Mouse (Mus musculus): Measurements from ENCODE around the gene Trmt2a. TPM values are rescaled to one million over a fixed set of nuclear protein-coding genes. Genes with fewer than 3 reads are reported as not detected.

Trmt2a gene
- polyA plus RNA-seq, 1 experiment from 2014 or later: 46.7 TPM

DNA sequence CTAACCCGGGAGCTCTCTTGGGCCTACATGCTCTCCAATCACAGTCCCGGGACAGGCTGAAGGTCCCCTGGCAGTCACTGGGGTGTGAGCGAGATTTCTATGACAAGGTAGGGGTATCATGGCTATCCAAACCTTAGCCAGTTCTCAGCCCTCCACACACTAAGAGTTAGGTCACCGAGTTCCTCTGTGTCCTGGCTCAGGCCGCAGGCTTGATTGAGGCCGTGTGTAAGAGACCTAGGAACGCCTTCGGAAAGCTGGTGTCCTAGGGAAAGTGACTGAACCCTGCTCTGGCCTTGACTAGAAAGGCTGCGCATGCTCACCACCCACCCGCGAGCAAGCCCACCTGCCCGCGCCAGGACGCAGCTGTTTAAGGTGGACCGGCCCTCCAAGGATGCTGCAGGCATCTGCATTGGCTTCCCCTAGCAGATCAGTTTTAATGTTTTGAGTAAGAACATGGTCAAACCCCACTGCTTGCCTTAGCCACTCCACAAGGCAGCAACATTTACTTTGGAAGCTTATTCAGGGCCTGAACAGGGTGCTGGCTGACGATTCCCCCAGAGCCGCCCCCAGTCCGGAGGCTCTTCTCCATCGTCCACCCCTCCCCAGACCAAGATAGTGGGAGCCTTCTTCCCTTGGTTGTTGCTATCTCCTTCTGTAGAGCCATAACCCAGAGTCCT lies 13.0 kb upstream of the Trmt2a start:
- peaks cover 4% of the 10 kb centered on the region for H3K4me1 ChIP-seq (ENCODE audit: control insufficient read depth, low read depth, low read length)
- 0 out of 2 replicates have a peak overlapping the region, but pooled peaks have one; percentile 45 for H3K27ac ChIP-seq (ENCODE audit: low read length)
- ATAC-seq (ENCODE audit: low read depth): peak; percentile 12
- H3K4me3 ChIP-seq (ENCODE audit: low read depth, low read length): peak overlapping the region; percentile 68
- peak overlapping the region; percentile 70 for H3K4me2 ChIP-seq (ENCODE audit: low read depth, low read length)
- 11% methylated on average over 19 of the region's 19 CpGs for WGBS (ENCODE audit: insufficient replicate concordance)
- H3K9ac ChIP-seq (ENCODE audit: low read depth, low read length): peak overlapping the region; percentile 58; the same call in 1 of the 2 replicates
- H3K27me3 ChIP-seq (ENCODE audit: control insufficient read depth, insufficient read depth, low read depth, low read length): peaks cover 25% of the 10 kb centered on the region
- H3K9me3 ChIP-seq (replicated peaks; ENCODE audit: control insufficient read depth, low read length): no peaks in the 10 kb centered on the region
- H3K36me3 ChIP-seq (ENCODE audit: control insufficient read depth, insufficient read depth): peaks cover 15% of the 10 kb centered on the region; the same call in 1 of the 2 replicates

DNA sequence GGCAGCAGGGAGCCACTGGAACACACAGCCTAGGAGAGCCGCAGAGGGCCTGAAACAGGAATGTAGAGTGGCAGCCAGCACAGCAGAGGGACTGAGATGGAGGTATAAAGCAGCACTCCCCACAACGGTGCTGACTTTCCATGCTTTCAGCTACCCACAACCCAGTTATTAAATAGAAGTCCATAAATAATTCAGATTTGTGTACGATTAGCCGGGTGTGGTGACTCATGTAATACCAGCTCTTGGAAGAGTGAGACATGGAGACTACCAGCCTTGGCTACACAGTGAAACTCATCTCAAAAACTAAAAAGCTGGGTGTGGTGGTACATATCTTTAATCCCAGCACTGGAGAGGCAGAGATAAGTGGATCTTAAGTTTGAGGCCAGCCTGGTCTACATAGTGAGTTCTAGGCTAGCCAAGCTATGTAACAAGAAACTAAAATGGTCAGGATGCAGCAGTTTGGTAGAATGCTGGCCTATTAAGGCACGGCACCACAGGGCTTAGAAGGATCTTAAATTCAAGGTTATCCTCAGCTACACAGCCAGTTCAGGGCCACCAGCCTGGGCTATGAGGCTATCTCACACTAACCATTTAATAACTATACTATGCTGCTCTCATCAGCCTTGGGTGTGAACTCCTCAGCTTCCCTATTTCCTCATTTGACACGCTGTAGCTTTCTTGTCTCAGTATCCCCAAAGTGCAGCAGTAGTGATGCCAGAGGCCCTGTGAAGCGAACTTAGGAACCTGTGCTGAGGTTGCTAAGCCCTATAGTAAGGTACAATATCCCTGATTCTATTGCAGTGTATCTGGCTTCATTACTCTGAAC lies 11.6 kb upstream of the Trmt2a start:
- Histone ChIP-seq H3K4me2 (ENCODE audit: low read depth, low read length) (no peak overlapping the region), H3K9ac (ENCODE audit: low read depth, low read length) (no peak overlapping the region), H3K27ac (ENCODE audit: low read length) (no peak overlapping the region), H3K27me3 (ENCODE audit: control insufficient read depth, insufficient read depth, low read depth, low read length) (peaks cover 25% of the 10 kb centered on the region), H3K9me3 (replicated peaks; ENCODE audit: control insufficient read depth, low read length) (no peaks in the 10 kb centered on the region), H3K4me1 (ENCODE audit: control insufficient read depth, low read depth, low read length) (peaks cover 4% of the 10 kb centered on the region), H3K36me3 (ENCODE audit: control insufficient read depth, insufficient read depth) (peaks cover 27% of the 10 kb centered on the region), H3K4me3 (ENCODE audit: low read depth, low read length) (no peak overlapping the region)
- no peak for ATAC-seq (ENCODE audit: low read depth)
- 69% methylated on average over 7 of the region's 7 CpGs for WGBS (ENCODE audit: insufficient replicate concordance)

DNA sequence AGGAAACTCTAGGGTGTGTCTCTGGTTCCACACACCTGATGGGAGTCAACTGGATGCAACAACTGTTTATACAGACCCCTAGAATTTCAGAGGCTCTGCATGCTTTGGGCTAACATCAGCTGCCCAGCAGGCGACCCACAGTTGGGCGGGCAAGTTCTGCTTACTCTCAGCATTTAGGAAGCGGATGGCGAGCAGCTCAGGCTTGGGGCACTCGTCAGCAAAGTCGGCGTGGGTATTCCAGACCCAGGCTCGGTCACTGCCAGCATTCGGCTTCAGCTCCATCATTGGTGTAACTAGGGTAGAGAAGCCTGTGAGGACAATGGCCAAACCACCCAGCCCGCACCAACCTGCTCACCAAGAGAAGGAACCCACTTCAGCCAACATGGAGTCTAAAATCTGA lies 6.9 kb upstream of the Trmt2a start:
- WGBS (ENCODE audit: insufficient replicate concordance): 79% methylated on average over 10 of the region's 10 CpGs
- H3K27ac ChIP-seq (ENCODE audit: low read length): no peak overlapping the region
- H3K4me3 ChIP-seq (ENCODE audit: low read depth, low read length): no peak overlapping the region
- no peaks in the 10 kb centered on the region for H3K9me3 ChIP-seq (replicated peaks; ENCODE audit: control insufficient read depth, low read length)
- no peak for ATAC-seq (ENCODE audit: low read depth)
- no peaks in the 10 kb centered on the region for H3K27me3 ChIP-seq (ENCODE audit: control insufficient read depth, insufficient read depth, low read depth, low read length)
- peaks cover 64% of the 10 kb centered on the region for H3K36me3 ChIP-seq (ENCODE audit: control insufficient read depth, insufficient read depth)
- no peak overlapping the region for H3K9ac ChIP-seq (ENCODE audit: low read depth, low read length)
- H3K4me2 ChIP-seq (ENCODE audit: low read depth, low read length): no peak overlapping the region
- peaks cover 1% of the 10 kb centered on the region for H3K4me1 ChIP-seq (ENCODE audit: control insufficient read depth, low read depth, low read length)

DNA sequence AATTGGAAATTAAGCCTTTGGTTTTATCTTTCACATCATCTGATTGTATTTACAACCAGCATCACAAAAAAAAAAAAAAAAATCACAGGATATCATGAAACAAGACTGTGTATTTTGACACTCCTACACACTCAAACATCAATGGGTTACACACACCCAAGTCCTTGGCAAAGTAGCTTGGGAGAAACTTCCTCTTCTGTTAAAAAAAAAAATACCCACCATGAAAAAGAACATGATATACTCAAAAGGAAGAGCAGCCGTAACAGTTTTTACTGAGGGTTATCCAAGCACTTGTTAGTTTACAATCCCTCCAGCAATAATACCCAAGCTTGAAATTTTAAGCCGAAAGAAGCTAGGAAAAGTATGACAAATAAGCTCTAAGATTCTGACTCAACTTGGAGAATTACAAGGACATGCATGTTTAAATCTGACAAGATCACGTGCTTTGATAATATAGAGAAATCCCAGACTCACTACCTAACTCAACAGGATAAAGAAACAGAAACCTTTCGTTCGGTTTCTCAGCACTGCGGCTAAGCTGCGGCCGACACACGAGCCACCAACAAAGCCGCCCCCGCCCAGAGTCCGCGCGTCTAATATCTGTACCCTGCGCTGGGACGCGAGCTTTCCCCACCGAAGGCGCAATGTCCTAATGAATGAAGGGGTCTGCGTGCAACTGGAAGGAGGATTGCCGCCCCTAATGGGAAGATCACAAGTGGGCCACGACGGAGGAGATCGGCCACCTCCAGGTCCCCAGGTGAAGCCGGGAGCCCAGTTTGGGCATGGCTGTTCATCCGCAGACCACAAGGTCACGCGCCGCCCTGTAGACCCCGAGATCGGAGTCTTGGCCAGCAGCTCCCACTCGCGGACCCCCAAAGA lies 719 bp upstream of the Trmt2a start:
- no peak for ATAC-seq (ENCODE audit: low read depth)
- Histone ChIP-seq H3K36me3 (ENCODE audit: control insufficient read depth, insufficient read depth) (peaks cover 48% of the 10 kb centered on the region), H3K27me3 (ENCODE audit: control insufficient read depth, insufficient read depth, low read depth, low read length) (no peaks in the 10 kb centered on the region), H3K4me2 (ENCODE audit: low read depth, low read length) (peak overlapping the region; percentile 97), H3K27ac (ENCODE audit: low read length) (peak overlapping the region; percentile 87), H3K9ac (ENCODE audit: low read depth, low read length) (peak overlapping the region; percentile 88), H3K4me1 (ENCODE audit: control insufficient read depth, low read depth, low read length) (peaks cover 32% of the 10 kb centered on the region), H3K9me3 (replicated peaks; ENCODE audit: control insufficient read depth, low read length) (no peaks in the 10 kb centered on the region), H3K4me3 (ENCODE audit: low read depth, low read length) (peak overlapping the region; percentile 93)
- WGBS (ENCODE audit: insufficient replicate concordance): under 1% methylated on average over 33 of the region's 33 CpGs

DNA sequence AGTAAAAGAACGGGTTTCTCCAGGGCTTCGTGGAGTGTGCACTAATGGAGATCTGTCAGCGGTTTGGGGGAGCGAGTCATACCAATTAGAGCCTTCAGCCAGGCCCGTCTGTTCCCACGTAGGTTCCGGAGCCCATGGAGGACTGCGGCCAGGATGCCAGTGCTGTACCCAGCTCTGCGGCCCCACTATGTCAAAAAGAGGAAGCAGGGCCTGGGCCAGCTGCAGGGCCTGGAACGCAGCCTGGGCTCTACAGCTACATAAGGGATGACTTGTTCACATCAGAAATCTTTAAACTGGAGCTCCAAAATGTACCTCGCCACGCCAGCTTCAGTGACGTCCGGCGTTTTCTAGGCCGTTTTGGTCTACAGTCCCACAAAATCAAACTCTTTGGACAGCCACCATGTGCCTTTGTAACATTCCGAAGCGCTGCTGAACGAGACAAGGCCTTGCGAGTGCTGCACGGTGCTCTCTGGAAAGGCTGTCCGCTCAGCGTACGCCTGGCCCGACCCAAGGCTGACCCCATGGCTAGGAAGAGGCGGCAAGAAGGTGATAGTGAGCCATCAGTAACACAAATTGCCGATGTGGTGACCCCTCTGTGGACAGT lies 987 bp downstream of the Trmt2a start:
- H3K4me1 ChIP-seq (ENCODE audit: control insufficient read depth, low read depth, low read length): peaks cover 32% of the 10 kb centered on the region
- 2% methylated on average over 27 of the region's 27 CpGs for WGBS (ENCODE audit: insufficient replicate concordance)

DNA sequence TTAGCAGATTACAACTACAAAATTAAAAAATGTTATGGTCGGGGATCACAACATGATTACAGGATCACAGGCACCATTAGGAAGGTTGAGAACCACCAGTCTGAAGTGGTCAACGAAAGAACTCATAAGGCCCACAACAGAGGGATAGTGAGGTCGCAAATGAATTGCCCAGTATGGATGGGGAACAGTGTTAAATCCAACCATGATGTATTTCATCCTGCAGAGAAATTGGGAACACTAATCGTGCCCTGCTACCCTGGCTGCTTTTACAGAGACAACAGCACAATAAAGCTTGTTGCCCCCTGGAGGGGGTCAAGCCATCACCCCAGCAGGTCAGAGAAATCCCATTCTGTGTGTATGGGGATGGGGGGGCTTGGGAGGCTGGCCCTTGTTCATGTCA lies 1.8 kb downstream of the Trmt2a start:
- 55% methylated on average over 4 of the region's 4 CpGs for WGBS (ENCODE audit: insufficient replicate concordance)
- H3K9me3 ChIP-seq (replicated peaks; ENCODE audit: control insufficient read depth, low read length): no peaks in the 10 kb centered on the region
- no peaks in the 10 kb centered on the region for H3K27me3 ChIP-seq (ENCODE audit: control insufficient read depth, insufficient read depth, low read depth, low read length)
- H3K9ac ChIP-seq (ENCODE audit: low read depth, low read length): peak overlapping the region; percentile 90
- H3K27ac ChIP-seq (ENCODE audit: low read length): no peak overlapping the region; the same call in 1 of the 2 replicates
- peak overlapping the region; percentile 97 for H3K4me2 ChIP-seq (ENCODE audit: low read depth, low read length)
- peaks cover 32% of the 10 kb centered on the region for H3K4me1 ChIP-seq (ENCODE audit: control insufficient read depth, low read depth, low read length)
- peak overlapping the region; percentile 93 for H3K4me3 ChIP-seq (ENCODE audit: low read depth, low read length)
- H3K36me3 ChIP-seq (ENCODE audit: control insufficient read depth, insufficient read depth): peaks cover 52% of the 10 kb centered on the region
- no peak for ATAC-seq (ENCODE audit: low read depth)

More for the DNA sequence above, 987 bp downstream of the Trmt2a start:
- H3K9ac ChIP-seq (ENCODE audit: low read depth, low read length): peak overlapping the region; percentile 90
- peak overlapping the region; percentile 90 for H3K27ac ChIP-seq (ENCODE audit: low read length)
- ATAC-seq (ENCODE audit: low read depth): peak; percentile 5; the same call in 1 of the 2 replicates
- no peaks in the 10 kb centered on the region for H3K27me3 ChIP-seq (ENCODE audit: control insufficient read depth, insufficient read depth, low read depth, low read length)
- peaks cover 52% of the 10 kb centered on the region for H3K36me3 ChIP-seq (ENCODE audit: control insufficient read depth, insufficient read depth)
- H3K4me3 ChIP-seq (ENCODE audit: low read depth, low read length): peak overlapping the region; percentile 93
- peak overlapping the region; percentile 97 for H3K4me2 ChIP-seq (ENCODE audit: low read depth, low read length)
- H3K9me3 ChIP-seq (replicated peaks; ENCODE audit: control insufficient read depth, low read length): no peaks in the 10 kb centered on the region

DNA sequence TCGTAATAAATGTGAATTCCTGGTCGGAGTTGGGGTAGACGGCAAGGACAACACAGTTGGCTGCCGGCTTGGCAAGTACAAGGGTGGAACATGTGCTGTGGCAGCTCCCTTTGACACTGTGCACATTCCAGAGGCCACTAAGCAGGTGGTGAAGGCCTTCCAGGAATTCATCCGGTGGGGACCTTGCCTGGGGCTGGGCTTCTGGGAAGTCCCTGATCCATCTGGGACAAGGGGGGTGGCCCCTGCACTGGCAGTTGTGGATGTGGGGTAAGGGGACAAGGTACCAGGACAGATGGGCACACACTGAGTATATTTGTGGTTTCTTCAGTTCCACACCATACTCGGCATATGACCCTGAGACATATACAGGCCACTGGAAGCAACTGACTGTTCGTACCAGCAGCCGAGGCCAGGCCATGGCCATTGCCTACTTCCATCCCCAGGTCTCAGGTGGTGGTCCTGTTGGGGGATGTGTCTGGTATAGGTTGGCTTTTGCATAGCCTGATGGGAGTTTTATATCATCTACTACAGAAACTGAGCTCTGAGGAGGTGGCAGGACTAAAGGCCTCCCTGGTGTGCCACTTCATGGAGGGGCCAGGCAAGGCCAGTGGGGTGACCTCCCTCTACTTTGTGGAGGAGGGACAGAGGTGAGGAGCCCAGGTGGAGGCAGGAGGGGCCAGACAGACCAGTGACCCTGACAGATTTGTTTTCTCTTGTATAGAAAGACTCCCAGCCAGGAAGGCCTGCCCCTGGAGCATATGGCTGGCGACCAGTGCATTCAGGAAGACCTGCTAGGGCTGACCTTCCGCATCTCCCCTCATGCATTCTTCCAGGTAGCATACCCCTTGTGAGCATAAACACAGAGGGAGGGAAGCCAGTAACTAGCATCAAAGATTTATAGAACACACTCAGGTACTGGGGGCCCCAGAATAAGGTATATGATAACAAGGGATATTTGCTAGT lies 2.6 kb downstream of the Trmt2a start:
- WGBS (ENCODE audit: insufficient replicate concordance): 72% methylated on average over 10 of the region's 10 CpGs
- Histone ChIP-seq H3K4me3 (ENCODE audit: low read depth, low read length) (no peak overlapping the region), H3K27ac (ENCODE audit: low read length) (no peak overlapping the region), H3K9me3 (replicated peaks; ENCODE audit: control insufficient read depth, low read length) (no peaks in the 10 kb centered on the region), H3K9ac (ENCODE audit: low read depth, low read length) (peak overlapping the region; percentile 90), H3K36me3 (ENCODE audit: control insufficient read depth, insufficient read depth) (peaks cover 45% of the 10 kb centered on the region), H3K4me1 (ENCODE audit: control insufficient read depth, low read depth, low read length) (peaks cover 32% of the 10 kb centered on the region), H3K4me2 (ENCODE audit: low read depth, low read length) (peak overlapping the region; percentile 97), H3K27me3 (ENCODE audit: control insufficient read depth, insufficient read depth, low read depth, low read length) (no peaks in the 10 kb centered on the region)
- ATAC-seq (ENCODE audit: low read depth): no peak

Measured in liver, embryonic 16.5 days (tissue).